Mouse (Mus musculus) erythroblast, adult 5-6 weeks (primary cell): ENCODE measurements around the gene Hs6st3. TPM values are rescaled to one million over a fixed set of nuclear protein-coding genes. Genes with fewer than 3 reads are reported as not detected.
"Not testable (repeated sequence)": the region's sequence is repeated elsewhere in the genome, so short reads cannot be mapped to it uniquely, and the experiment has no call there.

Source experiments
- ATAC-seq: replicated peaks from 2 replicates; pipeline ENCODE4 v1.8.0; 2016; ENCODE audit warnings: moderate number of reproducible peaks, mild to moderate bottlenecking, moderate TSS enrichment, inconsistent platforms; ENCODE audit not compliant: poor library complexity, low FRiP score, severe bottlenecking
- total RNA-seq, 2 experiments: library from RNA; stranded (forward) in 1 of 2; stranded (reverse) in 1 of 2; fragments of 150-400 nt in 1 of 2; fragments of 200-764, 138-1000 nt in 1 of 2; gene quantifications; 2 replicates each; pipeline versions ENCODE4 v1.2.3 to v1.2.4; 2015 to 2017; ENCODE audit warnings: low replicate concordance in 2 of 2

Gene Hs6st3
- total RNA-seq, 2 experiments from 2014 or later, result not detected

DNA sequence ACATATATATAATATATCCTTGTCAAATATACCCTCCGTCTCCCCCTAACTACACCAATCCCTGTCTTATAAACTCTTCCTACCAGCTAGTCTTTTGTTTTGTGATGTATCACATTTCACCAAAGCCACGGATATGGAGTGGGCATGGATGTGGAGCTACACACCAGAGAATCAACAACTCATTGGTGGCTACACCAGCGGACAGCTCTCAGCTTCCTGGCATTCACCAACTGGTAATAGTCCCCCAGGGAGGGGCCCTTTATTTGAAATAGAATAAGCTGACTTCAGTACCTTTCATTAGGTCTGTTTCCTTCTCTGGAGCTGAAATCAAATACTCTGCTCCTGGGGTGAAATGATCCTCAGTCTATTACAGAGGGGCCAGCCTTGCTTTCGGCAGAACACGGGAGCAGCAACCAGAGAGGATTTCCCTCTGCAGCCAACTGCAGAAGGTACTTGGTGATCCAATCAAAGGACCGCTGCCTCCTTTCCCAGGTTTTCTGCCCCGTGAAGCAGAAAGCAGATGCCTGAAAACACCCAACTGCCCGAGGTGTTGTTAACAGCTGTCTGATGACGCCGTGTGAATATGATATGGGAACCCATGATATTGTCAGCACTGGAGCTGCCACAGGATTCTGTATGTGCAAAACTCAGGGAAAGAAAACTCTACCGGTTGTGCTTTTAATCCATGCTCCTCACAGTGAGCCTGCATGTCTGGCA lies 271.4 kb downstream of the Hs6st3 start:
- no peak for ATAC-seq

DNA sequence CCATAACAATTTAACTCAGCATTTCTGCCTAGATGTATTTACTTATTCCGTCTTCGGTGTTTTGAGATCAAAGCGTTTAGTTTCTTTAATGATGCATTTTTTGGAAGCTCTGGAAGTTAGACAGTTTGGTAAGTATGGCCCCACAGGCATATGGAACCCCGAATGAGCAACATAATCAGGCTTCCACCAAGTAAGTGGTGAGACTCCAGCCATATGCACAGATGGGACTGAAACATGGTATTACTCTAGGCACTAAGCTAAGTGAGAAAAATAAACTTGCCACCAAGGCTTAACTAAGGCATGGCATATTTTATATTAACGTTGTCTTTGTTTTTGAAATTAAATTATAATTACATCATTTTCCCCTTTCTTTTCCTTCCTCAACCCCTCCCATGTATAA lies 284.8 kb downstream of the Hs6st3 start:
- ATAC-seq, result no peak

DNA sequence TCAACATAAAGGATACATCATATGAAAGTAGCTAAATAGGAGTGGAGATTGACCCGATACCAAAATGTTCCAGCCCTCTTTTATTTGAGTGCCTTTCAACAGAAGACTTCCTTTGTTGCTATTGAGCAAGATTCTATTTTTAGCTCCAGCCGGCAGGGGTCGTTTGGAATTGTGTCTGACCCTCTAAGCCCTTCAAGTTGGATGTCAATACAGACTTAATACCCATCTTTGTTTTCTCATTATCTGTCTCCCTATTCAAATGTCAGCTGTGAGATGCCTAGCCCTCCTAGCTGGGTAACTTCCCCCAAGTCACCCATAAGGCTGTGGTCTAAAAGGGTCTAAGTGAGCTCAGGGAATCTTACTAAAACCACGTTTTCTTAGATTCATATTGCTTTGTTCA lies 312.3 kb downstream of the Hs6st3 start:
- ATAC-seq, result no peak

DNA sequence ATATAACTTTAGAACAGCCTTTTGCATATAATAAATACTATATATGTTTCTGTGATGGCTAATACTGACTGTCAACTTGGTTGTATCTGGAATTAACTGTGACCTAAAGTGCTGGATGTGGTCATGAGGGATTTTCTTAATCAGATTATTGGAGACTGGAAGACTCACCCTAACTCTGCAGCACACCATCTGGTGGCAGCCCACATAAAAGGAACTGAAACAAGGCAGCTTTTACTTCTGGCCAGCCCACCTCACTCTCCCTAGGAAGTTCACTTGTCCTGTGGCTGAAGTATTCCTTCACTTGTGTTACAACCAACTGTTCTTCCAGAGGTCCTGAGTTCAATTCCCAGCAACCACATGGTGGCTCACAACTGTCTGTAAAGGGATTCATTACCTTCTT lies 313.5 kb downstream of the Hs6st3 start:
- no peak for ATAC-seq

DNA sequence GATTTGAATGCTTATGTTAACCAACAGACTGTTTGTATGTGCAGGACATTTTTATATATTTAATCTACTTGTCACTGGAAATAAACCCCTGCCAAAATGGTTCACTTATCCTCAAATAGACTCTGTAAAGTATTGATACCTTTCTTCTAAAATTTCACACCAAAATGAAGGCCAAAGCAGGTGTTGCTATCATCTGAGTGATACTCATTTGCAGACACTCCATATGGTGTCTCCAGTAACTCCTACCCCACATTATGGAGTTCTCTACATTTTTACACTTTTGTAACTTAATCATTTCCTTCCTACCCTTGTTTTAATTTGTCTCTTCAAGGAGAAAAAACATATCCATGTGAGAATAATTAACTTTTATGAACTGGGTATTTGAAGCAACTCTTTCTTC lies 314.2 kb downstream of the Hs6st3 start:
- no peak for ATAC-seq

DNA sequence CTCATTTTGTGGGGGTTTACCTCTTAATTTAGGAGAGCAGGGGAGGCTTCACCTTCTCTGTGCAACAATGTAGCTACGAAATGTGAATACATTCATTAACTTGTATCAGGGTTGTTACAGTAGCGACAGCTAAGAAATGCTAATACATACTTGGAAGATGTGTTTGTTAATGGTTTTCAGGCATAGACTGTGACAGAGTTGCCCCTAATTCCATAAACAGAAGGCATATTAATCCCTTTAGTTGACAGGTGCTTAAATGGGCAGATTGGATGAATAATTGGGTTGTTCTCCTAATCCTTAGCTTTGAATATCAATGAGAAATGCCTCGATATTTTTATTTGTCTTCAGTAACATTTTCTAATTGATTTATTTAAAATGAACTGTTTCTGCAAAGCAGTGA lies 314.7 kb downstream of the Hs6st3 start:
- no peak for ATAC-seq

DNA sequence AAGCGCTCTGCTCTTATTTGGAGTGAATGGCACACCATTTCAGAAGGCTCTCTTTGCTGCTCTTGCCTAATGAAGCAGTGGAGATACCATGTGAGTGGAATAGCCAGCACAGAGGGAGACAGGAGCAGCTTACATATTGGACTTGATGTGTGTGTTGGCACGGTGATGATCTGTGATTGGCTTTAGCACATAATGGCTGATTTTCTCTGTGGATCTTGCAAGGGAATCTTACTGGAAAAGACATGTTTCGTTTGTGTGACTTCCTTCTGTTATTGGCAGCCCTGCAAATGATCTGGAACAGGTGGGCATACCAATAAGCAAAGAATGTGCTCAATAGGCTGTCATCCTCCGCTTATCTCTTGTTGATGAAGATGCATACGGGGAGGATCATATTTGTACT lies 326.2 kb downstream of the Hs6st3 start:
- no peak for ATAC-seq

DNA sequence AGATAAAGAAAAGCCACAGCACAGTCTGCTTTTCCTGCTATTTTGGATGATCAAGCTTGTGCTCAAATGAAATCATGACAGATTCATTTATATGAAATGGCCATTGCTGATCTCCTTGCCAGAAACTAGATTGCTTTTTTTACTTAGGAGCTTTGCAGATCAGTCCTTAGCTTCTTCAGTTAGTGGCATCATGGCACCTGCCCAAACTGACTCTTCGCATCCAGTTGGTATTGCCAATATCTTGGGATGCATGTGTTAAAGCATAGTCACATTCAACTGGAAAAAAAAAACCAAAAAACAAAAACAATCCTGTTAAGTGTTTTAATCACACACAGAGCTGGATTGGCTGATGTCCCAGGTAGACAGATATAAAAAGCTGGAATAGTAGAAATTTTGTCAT lies 326.7 kb downstream of the Hs6st3 start:
- no peak for ATAC-seq

DNA sequence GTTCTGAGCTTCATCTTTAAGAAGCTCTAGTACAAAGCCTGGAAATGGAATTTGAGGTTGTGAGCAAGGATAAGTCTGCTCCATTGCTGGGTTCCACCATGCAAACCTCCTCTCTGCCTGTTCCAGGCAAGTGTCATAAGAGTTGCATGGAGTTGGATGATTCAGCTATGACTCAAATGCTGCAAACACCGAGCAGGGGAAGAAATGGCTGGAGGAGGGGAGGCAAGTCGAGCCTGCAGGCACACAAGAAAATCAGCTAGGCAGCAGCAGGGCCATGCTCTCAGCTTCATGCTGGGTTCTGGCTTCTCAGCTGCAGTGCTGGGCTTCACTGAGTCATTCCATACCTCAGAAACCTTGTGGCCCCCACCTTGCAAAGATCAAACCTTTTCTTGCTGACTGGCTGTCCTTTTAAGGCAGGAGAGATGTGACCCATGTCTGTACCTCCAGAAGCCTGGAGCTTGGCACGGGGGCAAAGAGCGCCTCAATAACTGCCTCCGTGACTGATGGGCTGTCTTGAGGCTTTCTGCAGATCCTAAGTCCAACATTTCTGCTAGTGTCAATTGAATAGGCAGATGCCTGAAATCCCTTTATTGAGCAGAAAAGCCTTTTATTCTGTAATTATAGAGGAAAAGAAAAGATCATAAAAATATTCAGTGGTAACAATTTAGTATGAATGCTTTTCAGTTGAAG lies 328.9 kb downstream of the Hs6st3 start:
- ATAC-seq, result no peak

DNA sequence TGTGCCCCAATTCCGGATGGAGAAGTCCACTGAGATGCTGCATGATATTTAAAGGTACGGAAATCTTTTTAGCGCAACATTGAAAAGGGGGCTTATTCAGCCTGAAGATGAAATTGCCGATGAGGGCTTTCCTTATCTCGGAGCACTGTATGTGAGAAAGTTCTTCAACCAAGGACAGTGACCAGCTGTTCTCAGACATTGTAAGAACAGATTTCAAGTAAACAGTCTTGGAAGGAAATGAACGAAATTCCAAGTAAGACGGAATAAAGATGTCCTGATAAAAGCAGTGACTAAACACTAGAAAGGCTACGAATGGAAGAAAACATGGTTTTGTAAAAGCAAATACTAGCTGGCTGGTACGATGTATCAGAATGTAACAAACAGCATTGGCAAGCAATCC lies 338.4 kb downstream of the Hs6st3 start:
- no peak for ATAC-seq

DNA sequence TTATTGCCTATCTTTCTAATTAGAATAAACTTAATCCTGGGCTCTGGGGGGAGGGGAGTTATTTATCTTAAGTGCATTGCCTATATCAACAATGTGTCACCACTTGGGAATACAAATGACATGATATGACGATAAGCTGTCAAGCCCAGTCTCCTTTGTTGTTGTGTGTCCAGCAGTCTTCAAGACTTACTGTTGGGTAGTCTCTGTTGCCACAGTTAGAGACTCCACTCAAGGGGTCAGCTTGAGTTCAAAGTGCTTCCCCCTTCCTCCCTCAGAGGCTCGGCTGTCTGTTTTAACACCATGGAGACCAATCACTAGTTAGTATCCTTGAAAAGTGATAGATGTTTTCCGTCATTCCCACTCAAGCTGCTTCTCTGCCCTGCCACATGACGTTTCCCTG lies 339.7 kb downstream of the Hs6st3 start:
- ATAC-seq, result no peak

DNA sequence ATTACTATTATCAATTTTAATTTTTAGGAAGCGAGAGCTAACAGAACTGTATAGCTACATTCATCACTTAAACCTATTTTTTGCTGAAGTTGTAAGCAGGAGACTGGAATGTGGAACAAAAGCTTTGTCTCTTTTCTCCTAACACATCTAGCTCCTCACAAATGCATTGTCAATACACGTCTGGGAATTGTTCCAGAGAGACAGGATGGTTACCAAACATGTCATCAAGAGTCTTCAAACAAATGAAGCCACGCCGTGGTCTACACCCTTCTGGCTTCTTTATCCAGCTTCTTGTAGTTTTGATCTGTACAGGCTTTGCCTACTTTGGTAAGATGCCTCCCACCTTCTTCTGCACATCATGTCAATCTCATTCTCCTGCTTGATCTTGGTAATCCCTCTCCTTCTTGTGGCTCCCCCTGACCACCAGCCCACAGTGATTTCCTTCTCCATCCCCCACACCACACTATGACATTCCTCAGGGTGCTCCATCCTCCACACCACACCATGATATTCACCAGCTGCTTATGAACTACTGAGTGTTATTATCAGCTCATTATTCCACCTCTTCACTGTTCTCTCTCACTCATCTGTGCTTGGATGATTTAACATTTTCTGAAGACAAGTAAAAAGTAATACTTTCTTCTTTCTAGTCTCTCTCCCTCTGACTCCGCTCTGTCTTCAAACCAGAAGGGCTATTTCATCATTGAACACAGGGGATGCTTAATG lies 351.0 kb downstream of the Hs6st3 start:
- ATAC-seq, result no peak

DNA sequence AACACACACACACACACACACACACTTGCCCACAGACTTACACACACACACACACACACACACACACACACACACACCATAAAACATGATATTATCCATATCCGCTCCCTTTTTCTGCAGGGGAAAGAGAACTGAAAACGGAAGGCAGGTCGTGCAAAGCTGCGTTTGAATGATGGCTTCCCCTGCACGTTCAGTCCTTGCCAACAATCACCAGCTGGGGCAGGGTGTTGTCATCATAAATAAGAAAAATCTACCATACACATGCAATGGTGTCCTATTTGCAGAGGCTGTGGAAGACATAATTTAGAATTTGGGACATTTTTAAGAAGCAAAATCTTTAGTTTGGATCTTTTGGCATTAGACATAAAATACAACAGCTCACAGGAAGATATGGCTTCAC lies 382.5 kb downstream of the Hs6st3 start:
- no peak for ATAC-seq

DNA sequence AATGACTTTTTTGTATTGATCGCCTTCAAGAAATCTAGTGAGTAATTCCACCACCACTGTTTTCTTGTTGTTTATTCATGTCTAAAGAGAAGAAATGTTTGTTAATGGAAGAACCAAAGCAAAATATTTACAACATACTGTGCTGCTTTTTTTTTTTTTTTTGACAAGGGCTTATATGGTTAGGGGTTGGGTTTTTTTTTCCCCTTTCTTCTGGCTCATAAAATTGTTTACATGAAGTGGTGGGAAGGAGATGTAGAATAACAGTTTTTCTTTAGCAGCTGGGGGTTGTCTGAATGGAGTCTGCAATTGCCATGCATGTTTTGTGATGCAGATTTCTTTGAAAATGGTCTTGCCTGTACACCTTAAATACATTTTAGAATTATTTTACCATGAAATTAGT lies 382.9 kb downstream of the Hs6st3 start:
- ATAC-seq, result no peak

DNA sequence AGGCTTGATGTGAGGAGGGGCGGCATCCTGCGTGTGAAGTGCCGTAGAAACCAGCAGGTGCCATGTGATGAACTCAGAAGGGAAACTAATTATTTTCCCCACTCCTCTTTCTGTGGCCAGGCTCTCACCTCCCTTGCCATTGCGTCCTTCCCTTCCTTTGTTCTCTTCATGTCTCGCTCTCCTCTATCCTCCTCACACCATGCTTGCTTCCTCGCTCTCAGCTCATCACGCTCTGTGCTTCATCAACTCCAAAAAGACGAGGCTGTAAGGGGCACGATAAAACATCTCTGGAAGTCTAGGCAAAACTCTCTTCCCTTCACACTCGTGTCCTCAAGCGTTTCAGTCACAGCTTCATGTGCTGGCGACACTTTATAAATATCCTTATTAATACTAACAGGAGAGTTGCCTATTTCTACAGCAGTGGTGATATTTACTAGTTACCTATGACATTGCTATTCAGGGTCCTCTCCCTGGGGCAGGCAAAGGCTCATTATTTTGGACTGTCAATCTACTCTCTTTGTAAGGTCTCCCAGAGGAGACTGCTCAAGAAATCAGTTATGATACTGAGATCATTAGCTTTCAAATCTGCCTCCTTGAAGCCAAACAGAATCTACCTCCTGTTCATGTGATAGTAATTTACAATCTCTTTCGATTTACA lies 394.9 kb downstream of the Hs6st3 start:
- no peak for ATAC-seq

DNA sequence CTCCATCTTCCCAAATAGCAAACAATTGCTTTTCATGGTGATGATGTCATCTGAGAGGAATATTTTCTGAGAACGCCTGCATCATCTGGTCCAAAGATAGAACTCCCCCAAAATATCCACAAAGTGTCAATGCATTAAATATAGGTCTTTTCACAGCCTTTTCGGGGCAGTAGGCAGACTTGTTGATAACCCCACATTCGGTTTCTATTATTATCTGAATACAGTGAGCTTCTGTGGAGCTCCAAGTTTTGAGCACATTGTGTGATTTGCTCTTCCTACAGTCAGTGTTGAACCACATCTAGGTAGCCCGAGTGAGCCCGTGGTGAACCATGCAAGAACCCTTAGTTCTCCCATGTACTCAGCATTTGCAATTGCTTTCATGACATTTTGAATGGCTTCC lies 402.4 kb downstream of the Hs6st3 start:
- ATAC-seq, result no peak

DNA sequence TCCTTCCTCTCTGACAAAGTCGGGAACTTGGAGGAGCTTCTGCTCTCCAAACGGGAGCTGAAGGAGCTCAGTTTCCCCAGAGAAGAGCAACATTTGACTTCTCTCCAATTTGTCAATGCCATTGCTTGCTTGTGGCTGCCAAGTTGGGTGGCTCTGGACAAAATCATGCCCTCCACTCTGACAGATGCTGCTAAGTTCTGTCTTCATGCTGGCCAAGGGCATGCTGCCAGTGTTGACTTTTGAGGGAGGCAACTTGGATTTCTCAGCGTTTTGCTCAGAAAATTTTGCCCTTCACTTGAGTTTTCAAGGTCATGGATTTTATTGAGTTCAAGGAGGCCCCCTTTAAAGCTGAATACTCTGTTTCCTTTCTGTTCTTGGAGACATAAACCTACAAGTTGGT lies 406.5 kb downstream of the Hs6st3 start:
- no peak for ATAC-seq

DNA sequence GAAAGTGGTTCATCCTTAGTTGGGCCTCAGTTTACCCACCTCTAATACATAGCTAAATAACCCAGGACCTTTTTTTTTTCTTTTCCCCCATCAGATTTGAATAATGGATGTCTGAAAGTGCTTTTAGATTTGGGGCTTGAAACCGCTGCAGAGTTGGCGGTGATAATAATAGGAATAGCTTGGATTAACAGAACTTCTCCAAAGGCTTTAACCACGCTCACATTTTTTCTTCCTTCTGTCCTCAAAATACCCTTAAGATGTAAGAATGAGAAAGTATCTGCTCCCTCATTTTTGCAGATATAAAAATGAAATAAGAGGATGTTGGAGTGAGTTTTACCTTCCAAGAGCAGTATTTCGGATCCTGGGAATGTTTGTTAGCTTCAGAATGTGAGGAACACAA lies 420.2 kb downstream of the Hs6st3 start:
- ATAC-seq, result no peak

DNA sequence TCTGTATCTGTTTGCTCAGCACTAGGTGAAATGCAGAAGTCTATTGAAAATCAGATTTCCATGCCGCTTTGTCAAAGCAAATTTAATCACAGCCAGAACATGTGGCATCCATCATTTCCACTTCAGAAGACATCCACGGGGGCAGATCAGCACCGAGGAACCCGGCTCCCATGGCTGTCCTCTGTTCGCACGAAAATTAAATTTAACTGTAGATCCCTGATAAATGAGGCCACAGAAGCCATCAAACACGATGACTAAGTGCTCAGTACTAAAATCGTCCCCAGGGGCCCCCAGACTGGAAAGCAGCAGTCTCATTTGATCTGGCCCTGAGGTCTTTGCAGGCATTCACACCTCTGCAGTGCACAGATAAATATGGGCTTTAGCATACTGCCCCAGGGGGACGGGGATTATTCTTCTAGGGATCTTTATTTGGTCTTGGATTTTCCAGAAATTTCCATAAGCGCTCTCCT lies 443.9 kb downstream of the Hs6st3 start:
- ATAC-seq, result no peak

DNA sequence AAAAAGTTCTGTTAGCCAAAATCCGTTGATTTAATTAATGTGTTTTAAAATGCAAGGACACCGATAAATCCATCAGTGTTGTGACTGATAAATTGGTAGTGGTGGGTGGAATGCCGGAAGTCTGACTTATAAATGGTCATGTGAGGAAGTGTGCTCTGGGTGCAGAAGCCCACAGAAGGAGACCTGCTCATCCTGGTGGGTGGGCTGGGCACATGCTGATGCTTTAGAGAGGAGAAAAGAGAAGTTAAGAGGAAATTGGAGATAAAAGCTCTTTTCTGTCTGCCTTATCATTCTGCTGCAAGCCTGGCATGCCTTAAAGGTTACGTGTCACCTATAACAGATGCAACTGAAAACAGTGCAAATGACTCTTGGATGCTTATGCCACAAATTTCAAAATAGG lies 446.9 kb downstream of the Hs6st3 start:
- no peak for ATAC-seq

DNA sequence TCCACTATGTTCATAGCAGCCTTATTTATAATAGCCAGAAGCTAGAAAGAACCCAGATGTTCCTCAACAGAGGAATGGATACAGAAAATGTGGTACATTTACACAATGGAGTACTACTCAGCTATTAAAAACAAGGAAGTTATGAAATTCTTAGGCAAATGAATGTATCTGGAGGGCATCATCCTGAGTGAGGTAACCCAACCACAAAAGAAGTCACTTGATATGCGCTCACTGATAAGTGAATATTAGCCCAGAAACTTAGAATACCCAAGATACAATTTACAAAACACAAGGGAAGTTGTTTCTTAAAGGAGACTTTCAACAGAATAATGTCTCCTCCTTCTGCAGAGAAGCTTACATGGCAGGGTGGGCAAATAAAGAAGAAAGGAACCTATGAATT lies 449.2 kb downstream of the Hs6st3 start:
- not testable (repeated sequence) for ATAC-seq
